Mouse (Mus musculus) ES-Bruce4 (cell line): ENCODE measurements around the gene Hras. TPM values are rescaled to one million over a fixed set of nuclear protein-coding genes. Genes with fewer than 3 reads are reported as not detected.

Experiments
- H3K27ac ChIP-seq: 2 replicates; pipeline ENCODE4 v1.5.1; 2012; ENCODE audit warnings: low read length, inconsistent platforms; ENCODE audit not compliant: insufficient read depth
- H3K27me3 ChIP-seq: 2 replicates; pipeline ENCODE4 v1.6.1; 2012; ENCODE audit warnings: mild to moderate bottlenecking, low read length, inconsistent platforms; ENCODE audit not compliant: control insufficient read depth, poor library complexity, insufficient read depth, severe bottlenecking
- H3K36me3 ChIP-seq: 2 replicates; pipeline ENCODE4 v1.6.1; 2012; ENCODE audit warnings: inconsistent platforms, mild to moderate bottlenecking, low read length, moderate library complexity; ENCODE audit not compliant: control insufficient read depth, poor library complexity, insufficient read depth, severe bottlenecking
- H3K4me1 ChIP-seq: one replicate; pipeline ENCODE4 v1.8.1; 2011; ENCODE audit warnings: low read length; ENCODE audit not compliant: control insufficient read depth, insufficient read depth
- H3K4me3 ChIP-seq: 2 replicates; pipeline ENCODE4 v1.5.1; 2011; ENCODE audit warnings: low read depth, mild to moderate bottlenecking, low read length
- H3K9ac ChIP-seq: 2 replicates; pipeline ENCODE4 v1.6.1; 2012; ENCODE audit warnings: low read depth, mild to moderate bottlenecking, inconsistent platforms; ENCODE audit not compliant: poor library complexity, severe bottlenecking
- H3K9me3 ChIP-seq: replicated peaks from 2 replicates; pipeline ENCODE4 v1.6.1; 2012; ENCODE audit warnings: mild to moderate bottlenecking, low read length, inconsistent platforms; ENCODE audit not compliant: control insufficient read depth, poor library complexity, insufficient read depth, severe bottlenecking
- CTCF ChIP-seq: IDR thresholded peaks from one replicate; pipeline ENCODE4 v1.8.1; 2011; ENCODE audit warnings: low read depth, low read length
- EP300 ChIP-seq: IDR thresholded peaks from 2 replicates; pipeline ENCODE4 v1.6.1; 2011; ENCODE audit warnings: low read depth, low read length; ENCODE audit not compliant: insufficient read depth
- POLR2A ChIP-seq: IDR thresholded peaks from one replicate; pipeline ENCODE4 v1.8.1; 2011; ENCODE audit warnings: low read length; ENCODE audit not compliant: insufficient read depth
- polyA plus RNA-seq: library from polyadenylated mRNA; stranded (reverse); fragments of >200 nt; gene quantifications from 2 replicates; pipeline ENCODE4 v1.2.4, GENCODE M21; 2011; ENCODE audit warnings: low read depth; ENCODE audit not compliant: missing spikeins, insufficient read depth, insufficient read length

The Hras gene
- 50.5 and 51.8 TPM in 2 replicates for polyA plus RNA-seq

DNA sequence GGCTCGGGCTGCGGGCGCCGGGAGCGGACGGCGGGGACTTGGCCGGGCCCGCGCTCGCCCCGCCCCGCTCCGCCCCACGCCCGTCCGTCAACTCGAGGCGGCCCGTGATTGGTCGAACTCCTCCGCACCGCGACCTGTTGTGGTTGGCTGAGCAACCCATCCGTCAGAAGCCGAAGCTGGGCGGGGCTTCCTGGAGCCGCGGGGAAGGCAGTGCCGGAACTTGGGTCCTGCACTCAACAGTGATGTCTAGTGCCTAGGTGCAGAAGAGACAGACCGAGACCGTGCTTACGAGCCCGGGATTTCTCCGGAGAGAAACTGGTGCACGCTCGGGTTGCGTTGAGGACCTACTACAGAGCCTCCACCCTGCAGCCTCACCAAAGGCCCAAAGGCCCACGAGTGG, at the start of gene Hras, which contains the start of gene Lrrc56:
Gene Hras (minus strand): TSS at position 58 of the 400 bp plus-strand sequence.
Gene Lrrc56 (plus strand): TSS at position 210 of the 400 bp plus-strand sequence.
- TF ChIP-seq POLR2A (peak; percentile 82), EP300 (no peak)
- peak within 1 kb of the TSS; percentile 34; the same call in 1 of the 2 replicates for H3K27ac ChIP-seq
- no peaks in the 10 kb centered on the region for H3K27me3 ChIP-seq

DNA sequence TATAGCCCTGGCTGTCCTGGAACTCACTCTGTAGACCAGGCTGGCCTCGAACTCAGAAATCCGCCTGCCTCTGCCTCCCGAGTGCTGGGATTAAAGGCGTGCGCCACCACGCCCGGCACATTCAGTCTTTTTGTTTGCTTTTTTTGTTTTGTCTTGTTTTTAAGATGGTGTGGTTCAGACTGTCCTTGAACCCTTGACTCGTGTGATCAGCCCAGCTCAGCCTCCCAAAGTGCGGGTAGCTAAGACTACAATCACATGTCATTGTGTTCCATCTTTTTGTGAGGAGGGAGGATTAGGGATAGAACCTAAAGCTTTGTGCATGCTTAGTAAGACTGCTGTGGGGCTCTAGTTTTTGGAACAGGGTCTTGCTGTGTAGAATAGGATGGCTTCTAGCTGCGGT, 37.7 kb upstream of the Hras start:
- no peak overlapping the region for H3K9ac ChIP-seq
- no peak for TF ChIP-seq CTCF
- TF ChIP-seq EP300, result no peak
- no peak for TF ChIP-seq POLR2A

More for the DNA sequence above, at the start of gene Hras, which contains the start of gene Lrrc56:
- Histone ChIP-seq H3K36me3 (peaks cover 13% of the 10 kb centered on the region), H3K9me3 (no peaks in the 10 kb centered on the region), H3K4me3 (peak within 1 kb of the TSS; percentile 93), H3K4me1 (peaks cover 7% of the 10 kb centered on the region), H3K9ac (peak within 1 kb of the TSS; percentile 90)

DNA sequence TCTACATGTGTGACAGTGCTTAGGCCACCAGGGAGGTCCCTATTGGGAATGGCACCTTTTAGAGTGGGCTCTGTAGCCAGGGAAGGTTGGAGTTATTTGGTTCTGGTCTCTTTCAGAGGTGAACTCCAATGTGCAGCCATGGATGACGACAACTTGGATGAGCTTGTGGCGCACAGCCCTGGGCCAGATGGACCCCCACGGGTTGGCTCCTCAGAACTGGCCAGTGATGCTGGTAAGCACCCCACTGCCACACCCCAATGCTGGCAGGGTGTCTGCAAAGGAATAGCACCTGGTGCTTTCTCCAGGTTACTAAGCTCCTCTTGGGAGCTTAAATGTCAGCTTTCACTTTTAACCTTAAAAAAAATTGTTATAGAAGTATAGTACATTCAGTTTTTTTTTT, 37.3 kb upstream of the Hras start:
- H3K9ac ChIP-seq, result no peak overlapping the region
- no peaks in the 10 kb centered on the region for H3K9me3 ChIP-seq
- H3K4me3 ChIP-seq, result no peak overlapping the region
- TF ChIP-seq EP300, result no peak
- TF ChIP-seq POLR2A, result no peak
- no peak for TF ChIP-seq CTCF
- H3K27ac ChIP-seq, result no peak overlapping the region
- peaks cover 39% of the 10 kb centered on the region for H3K36me3 ChIP-seq
- no peaks in the 10 kb centered on the region for H3K27me3 ChIP-seq
- no peaks in the 10 kb centered on the region for H3K4me1 ChIP-seq

More for the DNA sequence above, 37.7 kb upstream of the Hras start:
- H3K27me3 ChIP-seq, result no peaks in the 10 kb centered on the region
- H3K9me3 ChIP-seq, result no peaks in the 10 kb centered on the region
- no peaks in the 10 kb centered on the region for H3K4me1 ChIP-seq
- peaks cover 42% of the 10 kb centered on the region for H3K36me3 ChIP-seq
- H3K27ac ChIP-seq, result no peak overlapping the region
- H3K4me3 ChIP-seq, result no peak overlapping the region

DNA sequence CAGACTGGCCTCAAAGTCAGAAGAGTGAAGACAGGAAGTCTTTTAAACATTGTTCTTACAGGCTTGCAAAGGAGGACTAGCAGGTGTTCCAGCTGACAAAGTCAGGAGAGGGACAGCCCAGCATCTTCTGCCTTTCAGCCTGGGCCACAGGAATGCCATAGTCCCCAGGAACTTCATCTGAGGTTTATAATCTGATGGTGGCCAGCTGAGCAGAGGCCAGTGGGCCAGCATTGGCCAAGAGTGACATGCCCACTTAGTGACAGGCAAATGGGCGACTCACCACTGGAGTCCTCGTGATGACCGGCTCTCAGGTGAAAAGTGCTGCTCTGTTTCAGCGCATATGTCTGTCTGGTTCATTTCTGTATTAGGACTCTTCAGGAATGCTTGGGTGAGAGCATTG, 36.8 kb upstream of the Hras start:
- Histone ChIP-seq H3K4me3 (no peak overlapping the region), H3K4me1 (no peaks in the 10 kb centered on the region), H3K9ac (no peak overlapping the region), H3K9me3 (no peaks in the 10 kb centered on the region), H3K36me3 (peaks cover 36% of the 10 kb centered on the region), H3K27ac (no peak overlapping the region), H3K27me3 (no peaks in the 10 kb centered on the region)
- no peak for TF ChIP-seq CTCF
- no peak for TF ChIP-seq EP300
- TF ChIP-seq POLR2A, result no peak

DNA sequence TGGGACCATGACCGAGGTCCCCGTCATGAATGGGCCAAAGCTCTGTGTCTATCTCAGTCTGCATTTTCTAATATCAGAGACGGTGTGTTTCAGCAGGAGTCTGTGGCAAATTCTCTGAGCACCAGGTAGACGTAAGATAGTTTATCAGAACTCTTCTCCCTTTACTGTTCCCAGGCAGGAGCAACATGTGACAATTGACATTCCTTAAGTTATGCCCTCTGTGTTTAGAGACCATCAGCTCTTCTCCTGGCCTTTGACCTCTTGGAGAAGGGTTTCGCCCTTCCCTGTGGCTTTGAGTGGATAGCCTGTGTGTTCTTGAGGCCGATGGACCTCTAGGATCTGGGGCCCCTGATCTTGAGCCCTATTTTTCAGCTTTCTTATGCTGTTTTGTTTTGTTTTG, 35.9 kb upstream of the Hras start:
- Histone ChIP-seq H3K4me1 (no peaks in the 10 kb centered on the region), H3K36me3 (peaks cover 31% of the 10 kb centered on the region), H3K9me3 (no peaks in the 10 kb centered on the region), H3K27ac (no peak overlapping the region), H3K27me3 (no peaks in the 10 kb centered on the region), H3K4me3 (peak overlapping the region; percentile 84), H3K9ac (peak overlapping the region; percentile 82)
- no peak for TF ChIP-seq CTCF
- no peak for TF ChIP-seq EP300
- no peak for TF ChIP-seq POLR2A

DNA sequence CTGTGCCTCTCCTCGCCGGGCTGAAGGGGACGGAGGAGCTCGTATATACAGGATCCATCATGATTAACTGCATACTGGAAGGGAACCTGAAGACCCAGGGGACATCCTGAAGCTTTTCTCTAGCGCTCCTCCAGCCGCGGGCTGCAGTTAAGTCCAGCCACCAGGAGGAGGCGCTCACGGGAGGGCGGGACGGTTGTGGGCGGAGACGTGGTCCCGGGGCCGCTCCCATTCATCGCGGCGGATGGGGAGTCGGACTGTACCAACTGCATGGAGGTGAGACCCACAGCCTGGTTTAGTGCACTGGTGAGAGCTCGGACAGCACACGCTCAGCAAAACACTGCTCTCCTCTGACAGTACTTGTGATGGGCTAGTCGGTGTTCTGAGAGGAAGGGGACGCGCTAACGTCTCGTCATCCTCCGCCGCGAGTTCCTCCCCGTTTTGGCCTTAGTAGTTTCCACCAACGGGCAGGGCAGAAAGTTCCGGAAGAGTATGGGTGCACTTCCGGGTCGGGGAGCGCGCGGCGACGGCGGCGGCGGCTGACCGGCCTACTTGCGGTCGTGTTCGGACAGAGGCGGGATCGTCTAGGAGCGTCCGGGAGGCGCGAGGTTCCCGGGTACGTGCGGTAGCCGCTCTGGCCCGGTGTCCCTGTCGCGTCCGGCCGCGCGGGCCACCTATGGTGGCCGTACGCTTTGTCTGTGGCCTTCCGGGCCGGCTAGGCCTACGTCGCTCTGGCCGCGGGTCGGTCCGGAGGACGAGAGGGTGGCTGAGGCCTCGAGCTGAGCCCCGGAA, 34.7 kb upstream of the Hras start, which contains the start of gene Phrf1:
Gene Phrf1 (plus strand): TSS at position 506 of the 789 bp plus-strand sequence.
- no peaks in the 10 kb centered on the region for H3K27me3 ChIP-seq
- no peaks in the 10 kb centered on the region for H3K4me1 ChIP-seq
- peak within 1 kb of the TSS; percentile 84 for H3K4me3 ChIP-seq
- peak within 1 kb of the TSS; percentile 32; the same call in 1 of the 2 replicates for H3K27ac ChIP-seq
- peaks cover 23% of the 10 kb centered on the region for H3K36me3 ChIP-seq
- H3K9ac ChIP-seq, result peak within 1 kb of the TSS; percentile 82
- peak; percentile 85 for TF ChIP-seq CTCF
- no peak for TF ChIP-seq POLR2A
- no peaks in the 10 kb centered on the region for H3K9me3 ChIP-seq
